Mouse (Mus musculus) CH12.LX (cell line): Measurements from ENCODE around the gene Mllt3.

ENCODE experiments used
- BHLHE40 ChIP-seq: IDR thresholded peaks from 2 replicates; pipeline ENCODE4 v1.6.1; 2011; ENCODE audit warnings: mild to moderate bottlenecking, low read depth, low read length, improper control_type of control experiment
- CHD2 ChIP-seq: IDR thresholded peaks from 2 replicates; pipeline ENCODE4 v1.6.1; 2011; ENCODE audit warnings: low read length, improper control_type of control experiment
- CTCF ChIP-seq, 2 experiments: IDR thresholded peaks in 1 of 2; conservative IDR thresholded peaks in 1 of 2; 2 replicates each; pipeline ENCODE4 v1.5.1; 2011 to 2012; ENCODE audit warnings: low read depth in 2 of 2, low read length in 2 of 2, improper control_type of control experiment in 1 of 2, inconsistent platforms in 1 of 2, mild to moderate bottlenecking in 1 of 2, moderate library complexity in 1 of 2
- EP300 ChIP-seq: IDR thresholded peaks from 2 replicates; pipeline ENCODE4 v1.6.1; 2011; ENCODE audit warnings: low read length, improper control_type of control experiment
- ETS1 ChIP-seq: conservative IDR thresholded peaks from 2 replicates; pipeline ENCODE4 v1.6.1; 2012; ENCODE audit warnings: low read depth, mild to moderate bottlenecking, inconsistent platforms, low read length, improper control_type of control experiment, moderate library complexity
- GABPA ChIP-seq: IDR thresholded peaks from 2 replicates; pipeline ENCODE4 v1.6.1; 2012; ENCODE audit warnings: low read depth, low read length, improper control_type of control experiment, inconsistent platforms; ENCODE audit not compliant: insufficient replicate concordance
- JUN ChIP-seq: IDR thresholded peaks from 2 replicates; pipeline ENCODE4 v1.6.1; 2011; ENCODE audit warnings: low read depth, mild to moderate bottlenecking, low read length, improper control_type of control experiment, moderate library complexity; ENCODE audit not compliant: insufficient read depth
- MAFK ChIP-seq: IDR thresholded peaks from 2 replicates; pipeline ENCODE4 v1.6.1; 2011; ENCODE audit warnings: low read length, improper control_type of control experiment; ENCODE audit not compliant: insufficient replicate concordance
- POLR2A ChIP-seq: IDR thresholded peaks from 2 replicates; pipeline ENCODE4 v1.6.1; 2011; ENCODE audit warnings: low read depth, mild to moderate bottlenecking, improper control_type of control experiment, low read length
- RAD21 ChIP-seq: IDR thresholded peaks from 2 replicates; pipeline ENCODE4 v1.6.1; 2011; ENCODE audit warnings: low read depth, mild to moderate bottlenecking, low read length, improper control_type of control experiment, moderate library complexity
- SMC3 ChIP-seq: IDR thresholded peaks from 2 replicates; pipeline ENCODE4 v1.6.1; 2011; ENCODE audit warnings: low read depth, low read length, improper control_type of control experiment
- UBTF ChIP-seq: IDR thresholded peaks from 2 replicates; pipeline ENCODE4 v1.6.1; 2012; ENCODE audit warnings: low read depth, mild to moderate bottlenecking, inconsistent platforms, low read length, improper control_type of control experiment, moderate library complexity
- ZC3H11A ChIP-seq: IDR thresholded peaks from 2 replicates; pipeline ENCODE4 v1.6.1; 2012; ENCODE audit warnings: low read depth, mild to moderate bottlenecking, inconsistent platforms, low read length, improper control_type of control experiment
- ZKSCAN1 ChIP-seq: IDR thresholded peaks from 2 replicates; pipeline ENCODE4 v1.6.1; 2012; ENCODE audit warnings: low read depth, inconsistent platforms, low read length, improper control_type of control experiment, borderline replicate concordance

DNA sequence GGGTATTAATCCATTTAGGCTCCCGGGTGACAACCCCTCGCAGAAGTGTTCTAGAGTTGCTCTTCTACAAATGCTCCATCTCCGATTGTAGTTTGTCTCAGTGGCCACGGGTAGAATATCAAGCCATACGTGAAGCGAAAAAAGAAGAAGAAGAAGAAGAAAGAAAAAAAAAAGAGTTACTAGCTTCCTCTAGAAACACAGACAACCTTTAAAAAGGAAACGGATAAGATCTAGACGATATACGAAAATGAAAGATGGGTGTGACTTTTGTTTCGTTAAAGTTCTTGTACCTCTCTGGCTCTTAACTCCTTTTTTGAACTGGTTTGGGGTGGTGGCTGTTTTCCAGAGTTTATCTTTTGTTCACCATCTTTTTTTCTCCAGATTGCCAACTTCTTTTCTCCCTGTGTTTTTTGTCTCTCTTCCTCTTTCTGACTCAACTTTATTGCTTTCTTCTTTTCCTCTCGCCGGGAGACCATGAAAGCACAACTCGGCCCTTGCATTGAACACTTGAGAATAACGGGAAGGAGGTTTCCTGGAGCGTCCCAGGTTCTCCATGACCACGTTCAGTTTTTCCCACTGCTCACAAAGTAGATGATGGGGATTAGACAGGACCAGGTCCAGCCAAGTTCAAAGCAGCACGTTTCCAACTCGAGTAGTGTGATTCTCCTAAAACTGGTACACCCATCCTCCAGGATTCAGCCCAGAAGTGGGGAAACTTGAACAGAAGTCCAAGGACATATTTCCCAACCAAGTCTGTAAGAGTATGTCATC lies 1.4 kb upstream of the Mllt3 start:
- TF ChIP-seq CTCF (conservative IDR thresholded peaks at IDR 0.05 in 1 of 2, IDR thresholded peaks at IDR 0.05 in 1 of 2; ENCODE audit: low read depth in 2 of 2, low read length in 2 of 2) (no peak), POLR2A (no peak), CHD2 (no peak), EP300 (no peak; the same call in 1 of the 2 replicates), ZKSCAN1 (no peak), ZC3H11A (no peak), SMC3 (no peak), GABPA (no peak), BHLHE40 (no peak), UBTF (no peak), ETS1 (no peak), MAFK (no peak), RAD21 (no peak), JUN (no peak)
